Mouse (Mus musculus): ENCODE results near the gene Rictor.
"Not testable (repeated sequence)": the region's sequence is repeated elsewhere in the genome, so short reads cannot be mapped to it uniquely, and the experiment has no call there.

Gene Rictor

DNA sequence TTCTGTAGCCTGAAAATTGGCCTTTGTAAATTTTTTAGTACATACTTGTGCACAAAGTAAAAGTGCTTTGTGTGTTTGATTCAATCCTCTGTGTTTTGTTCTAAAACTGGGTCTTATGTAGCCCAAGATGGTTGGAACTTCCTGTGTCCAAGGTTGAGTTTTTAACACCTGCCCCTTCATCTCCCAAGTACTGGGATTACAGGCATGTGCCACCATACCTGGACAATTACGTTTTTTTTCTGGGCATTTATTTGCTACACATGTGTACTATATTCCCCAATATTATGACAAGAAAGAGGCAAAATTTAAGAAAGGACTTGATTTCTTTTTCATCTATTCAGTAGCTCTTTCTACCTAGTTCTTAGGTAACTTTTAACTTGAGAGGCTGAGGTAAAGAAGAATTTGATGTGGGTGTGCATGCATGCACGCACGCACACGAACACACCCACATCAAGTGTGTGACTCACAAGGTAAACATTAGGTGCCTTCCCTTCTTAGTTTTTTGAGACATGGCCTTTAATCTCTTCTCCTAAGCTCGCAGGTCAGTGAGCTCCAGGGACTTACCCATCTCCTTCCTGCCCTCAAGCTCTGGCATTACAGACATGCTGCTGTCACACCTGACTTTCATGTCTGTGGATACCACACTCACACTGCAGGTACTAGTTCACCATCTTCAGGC lies 18.1 kb downstream of the Rictor start:
- no peak for DNase-seq (ENCODE audit: extremely low read depth, insufficient read length, low spot score)

- DNase-seq (ENCODE audit: extremely low read depth, insufficient read length, low spot score): no peak
Observed at GRCm38 (mm10) chr15:6733076-6733475, 24.9 kb downstream of the Rictor start.

GRCm38 (mm10) chr15:6739180-6739579 lies 31.0 kb downstream of the Rictor start:
- no peak for DNase-seq (ENCODE audit: extremely low read depth, insufficient read length, low spot score)

GRCm38 (mm10) chr15:6742337-6743025 lies 34.3 kb downstream of the Rictor start:
- DNase-seq (ENCODE audit: extremely low read depth, insufficient read length, low spot score): no peak

DNA sequence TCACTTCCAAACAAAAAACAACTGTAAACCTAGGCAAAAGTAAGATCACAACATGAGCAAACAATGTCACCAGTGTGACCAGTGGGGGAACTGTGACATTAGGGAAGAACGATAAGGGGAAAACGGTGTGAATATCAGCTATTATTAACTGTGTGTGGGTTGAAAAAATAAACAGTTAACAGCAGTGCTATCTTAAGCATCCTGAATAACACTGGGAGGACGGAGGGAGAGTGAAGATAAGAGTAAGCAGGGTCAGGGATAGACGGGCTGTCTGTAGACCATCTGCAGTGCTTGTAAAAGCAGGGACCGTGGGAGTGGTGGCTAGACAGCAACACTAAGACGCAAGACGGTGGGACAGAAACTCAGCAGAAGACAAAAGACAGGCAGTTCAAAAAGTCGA lies 35.5 kb downstream of the Rictor start:
- DNase-seq (ENCODE audit: extremely low read depth, insufficient read length, low spot score): no peak

DNA sequence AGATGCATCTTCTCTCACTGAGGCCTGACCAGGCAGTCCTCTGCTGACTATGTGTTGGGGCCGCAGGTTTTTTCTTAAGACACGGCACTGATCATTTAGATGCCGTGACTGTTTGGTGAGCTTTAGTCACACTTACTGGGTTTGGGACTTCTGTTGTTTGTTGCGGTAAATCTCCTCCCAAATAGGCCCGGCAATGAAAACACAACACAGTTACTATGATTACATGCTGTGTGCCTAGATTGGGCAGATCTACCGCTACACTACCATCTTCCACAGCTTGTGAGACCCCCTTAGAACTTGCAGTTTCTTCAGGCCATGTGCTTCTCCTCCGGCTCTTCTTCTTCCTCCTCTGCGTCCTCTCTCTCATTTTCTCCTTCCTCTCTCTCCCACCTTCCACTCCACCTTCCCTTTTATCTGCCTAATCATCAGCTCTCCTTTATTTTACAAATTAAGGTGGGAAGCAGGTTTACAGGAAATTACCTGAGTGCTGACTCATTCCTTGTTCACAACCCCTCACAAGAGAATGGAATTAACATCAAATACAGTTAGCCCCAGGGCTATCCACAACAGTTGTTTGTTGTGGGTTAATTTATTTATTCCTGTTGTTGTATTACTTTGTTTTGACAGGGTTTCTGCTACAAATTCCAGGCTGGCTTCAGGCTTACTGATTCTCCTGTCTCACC lies 38.3 kb downstream of the Rictor start:
- DNase-seq (ENCODE audit: extremely low read depth, insufficient read length, low spot score): not testable (repeated sequence)

GRCm38 (mm10) chr15:6747001-6747400 lies 38.8 kb downstream of the Rictor start:
- no peak for DNase-seq (ENCODE audit: extremely low read depth, insufficient read length, low spot score)

DNA sequence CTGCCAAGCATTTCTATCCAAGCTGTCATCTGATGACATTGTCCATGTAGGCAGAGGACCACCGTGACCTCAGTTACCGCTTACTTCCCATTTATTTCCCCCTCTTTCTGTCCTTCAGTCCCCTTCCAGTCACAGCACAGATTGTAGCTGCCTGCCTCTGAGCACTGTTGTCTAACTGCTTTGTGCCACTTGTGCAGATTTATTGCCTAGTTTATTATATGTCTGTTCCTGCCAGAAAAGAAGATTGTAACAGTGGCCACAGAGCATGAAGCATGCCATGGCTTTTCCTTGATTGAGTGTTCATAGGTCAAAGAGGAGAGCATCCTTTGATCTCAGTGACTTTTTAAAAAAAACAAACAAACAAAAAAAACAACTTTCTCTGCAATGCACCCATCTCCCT lies 46.2 kb downstream of the Rictor start:
- DNase-seq (ENCODE audit: extremely low read depth, insufficient read length, low spot score): no peak

- no peak for DNase-seq (ENCODE audit: extremely low read depth, insufficient read length, low spot score)
Observed at GRCm38 (mm10) chr15:6772265-6772664, 64.1 kb downstream of the Rictor start.

DNA sequence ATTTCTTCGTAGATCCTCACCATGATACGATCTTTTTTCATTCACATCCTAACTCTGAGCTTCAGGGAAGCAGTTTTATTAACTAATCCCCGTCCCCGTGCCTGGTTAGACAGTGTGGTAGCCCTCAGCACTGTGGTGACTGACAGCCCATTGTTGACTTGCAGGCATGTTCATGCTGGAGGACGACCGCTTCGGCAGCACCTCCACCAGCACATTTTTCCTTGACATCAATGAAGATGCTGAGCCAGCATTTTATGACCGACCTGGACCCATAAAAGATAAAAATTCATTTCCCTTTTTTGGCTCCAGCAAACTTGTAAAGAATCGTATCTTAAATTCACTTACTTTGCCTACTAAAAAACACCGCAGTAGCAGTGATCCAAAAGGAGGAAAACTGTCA lies 78.0 kb downstream of the Rictor start:
- no peak for DNase-seq (ENCODE audit: extremely low read depth, insufficient read length, low spot score)

- no peak for DNase-seq (ENCODE audit: extremely low read depth, insufficient read length, low spot score)
Observed at GRCm38 (mm10) chr15:6787236-6787635, 79.1 kb downstream of the Rictor start.

DNA sequence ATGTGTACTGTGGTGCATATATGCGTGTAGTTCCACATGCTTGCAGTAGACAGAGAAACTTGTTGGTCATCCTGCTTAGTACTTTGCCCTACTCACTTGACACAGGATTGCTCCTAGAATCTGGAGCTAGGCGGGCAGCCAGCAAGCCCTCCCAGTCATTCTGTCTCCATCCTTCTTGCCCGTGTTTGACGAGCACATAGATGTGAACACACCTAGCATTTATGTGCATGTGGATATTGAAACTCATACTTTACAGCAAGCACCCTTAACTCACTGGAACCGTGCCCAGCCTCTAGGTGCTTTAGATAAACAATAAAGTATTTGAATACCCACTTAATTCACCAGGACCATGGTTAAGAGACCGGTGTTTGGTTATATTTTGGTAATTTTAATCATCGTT lies 81.8 kb downstream of the Rictor start:
- no peak for DNase-seq (ENCODE audit: extremely low read depth, insufficient read length, low spot score)

DNA sequence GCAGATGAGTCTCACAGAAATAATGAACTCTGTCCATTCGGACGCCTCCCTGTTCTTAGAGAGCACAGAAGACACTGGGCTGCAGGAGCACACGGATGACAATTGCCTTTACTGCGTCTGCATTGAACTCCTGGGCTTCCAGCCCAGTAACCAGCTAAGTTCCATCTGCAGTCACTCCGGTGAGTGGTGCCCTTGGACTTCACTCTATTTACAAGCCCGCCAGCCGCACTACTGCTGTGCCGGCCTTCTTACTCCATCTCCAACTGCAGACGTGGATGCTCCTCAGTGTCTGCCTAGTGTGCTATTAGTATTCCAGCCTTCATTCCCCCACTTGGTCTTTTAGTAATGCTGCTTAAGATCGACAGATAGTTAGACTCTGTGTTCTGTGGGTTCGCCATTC lies 83.5 kb downstream of the Rictor start:
- DNase-seq (ENCODE audit: extremely low read depth, insufficient read length, low spot score): no peak

GRCm38 (mm10) chr15:6792846-6793245 lies 84.7 kb downstream of the Rictor start:
- DNase-seq (ENCODE audit: extremely low read depth, insufficient read length, low spot score): no peak

DNA sequence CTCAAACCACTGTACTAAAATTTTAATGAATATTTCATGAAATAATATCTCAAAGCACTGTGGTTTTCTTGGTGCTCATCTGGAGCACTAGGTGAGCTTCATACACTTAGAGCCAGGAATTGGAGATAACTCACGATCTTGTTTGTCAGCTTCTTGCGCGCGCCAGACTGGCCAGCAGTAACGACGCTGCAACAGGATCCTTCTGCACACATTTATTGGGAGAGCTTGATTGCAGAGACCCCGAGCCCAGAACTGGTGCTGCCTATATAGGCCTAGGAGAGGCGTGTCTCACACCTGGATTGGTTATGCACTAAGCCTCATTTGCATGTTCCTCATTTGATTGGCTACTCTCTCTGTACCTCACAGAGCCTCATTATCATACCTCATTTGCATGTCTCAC lies 93.0 kb downstream of the Rictor start:
- DNase-seq (ENCODE audit: extremely low read depth, insufficient read length, low spot score): not testable (repeated sequence)

- DNase-seq (ENCODE audit: extremely low read depth, insufficient read length, low spot score): no peak
Observed at GRCm38 (mm10) chr15:6815807-6816206, 107.6 kb downstream of the Rictor start.

GRCm38 (mm10) chr15:6840199-6840598 lies 132.0 kb downstream of the Rictor start:
- DNase-seq (ENCODE audit: extremely low read depth, insufficient read length, low spot score): peak; percentile 7

DNA sequence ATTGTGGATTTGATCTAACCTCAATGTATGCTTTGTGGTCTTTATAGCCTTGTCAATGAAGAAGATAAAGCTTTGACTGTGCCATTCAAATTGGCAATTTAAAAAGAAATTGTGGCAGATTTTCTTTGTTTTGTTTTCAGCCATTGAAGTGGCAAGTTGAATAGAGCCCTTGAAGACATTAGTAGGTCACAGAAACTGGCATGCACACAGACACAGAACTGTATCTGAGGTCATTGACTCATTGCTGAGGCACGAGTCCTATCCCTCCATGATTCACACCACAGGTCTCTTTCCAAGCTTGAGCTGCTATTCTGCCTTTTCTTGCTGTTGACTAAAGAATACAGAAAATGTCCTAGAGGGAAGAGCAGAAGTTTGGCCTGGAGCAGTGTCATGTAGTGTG lies 141.7 kb downstream of the Rictor start:
- peak; percentile 58 for DNase-seq (ENCODE audit: extremely low read depth, insufficient read length, low spot score)

Measured in 3134 (cell line).